Mouse (Mus musculus) right cerebral cortex, adult 2 months (tissue): ENCODE data around the gene Slc2a4.
A peak's percentile ranks its signal among the peaks of the same experiment; 100 is the strongest.

Source experiments
- DNase-seq, 2 experiments: peaks; one replicate each; pipeline ENCODE4 v3.0.0; 2021 to 2022; ENCODE audit warnings: low spot score in 2 of 2

Slc2a4 gene

GRCm38 (mm10) chr11:69948066-69948762 is at the start of gene Slc2a4:
Slc2a4 (minus strand) TSS chr11:69948188.
- DNase-seq = peak in 1 of 2 experiments; percentile 29

GRCm38 (mm10) chr11:69997070-69997509 is 49.1 kb upstream of the Slc2a4 start:
- DNase-seq = peak in 1 of 2 experiments; percentile 60

GRCm38 (mm10) chr11:69996161-69997061 is 48.4 kb upstream of the Slc2a4 start:
- no peak for DNase-seq

- DNase-seq = peak; percentile 96 to 98
These were observed 47.5 kb upstream of the Slc2a4 start, which contains the start of gene Phf23 for GRCm38 (mm10) chr11:69995391-69995960. Phf23 (plus strand) TSS chr11:69995777.

GRCm38 (mm10) chr11:69994401-69995090 is 46.6 kb upstream of the Slc2a4 start:
- DNase-seq = no peak

GRCm38 (mm10) chr11:69992932-69993331 is 44.9 kb upstream of the Slc2a4 start:
- no peak for DNase-seq

- DNase-seq = no peak
These were observed 44.4 kb upstream of the Slc2a4 start for GRCm38 (mm10) chr11:69992396-69992795.

GRCm38 (mm10) chr11:69991711-69992110 is 43.7 kb upstream of the Slc2a4 start:
- no peak for DNase-seq

GRCm38 (mm10) chr11:69990850-69991691 is 43.1 kb upstream of the Slc2a4 start, which contains the start of gene Gabarap:
Gabarap (plus strand) TSS chr11:69991143.
- peak; percentile 96 to 97 for DNase-seq

GRCm38 (mm10) chr11:69989949-69990348 is 42.0 kb upstream of the Slc2a4 start:
- no peak for DNase-seq

- no peak for DNase-seq
These were observed 36.4 kb upstream of the Slc2a4 start for GRCm38 (mm10) chr11:69984431-69984830.

- DNase-seq = no peak
These were observed 35.4 kb upstream of the Slc2a4 start for GRCm38 (mm10) chr11:69983377-69983776.

GRCm38 (mm10) chr11:69982877-69983276 is 34.9 kb upstream of the Slc2a4 start:
- DNase-seq = no peak

GRCm38 (mm10) chr11:69982225-69982624 is 34.2 kb upstream of the Slc2a4 start, which contains the start of gene Elp5:
Elp5 (minus strand) TSS chr11:69982517.
- no peak for DNase-seq

GRCm38 (mm10) chr11:69981141-69981762 is 33.3 kb upstream of the Slc2a4 start, which contains the start of gene Ctdnep1:
Ctdnep1 (plus strand) TSS chr11:69981156.
- DNase-seq = no peak

GRCm38 (mm10) chr11:69980196-69981140 is 32.5 kb upstream of the Slc2a4 start:
- DNase-seq = peak; percentile 98 to 99

- no peak for DNase-seq
These were observed 31.8 kb upstream of the Slc2a4 start for GRCm38 (mm10) chr11:69979827-69980195.

GRCm38 (mm10) chr11:69976271-69976670 is 28.3 kb upstream of the Slc2a4 start:
- DNase-seq = no peak

- no peak for DNase-seq
These were observed 26.9 kb upstream of the Slc2a4 start for GRCm38 (mm10) chr11:69974907-69975306.
